Mouse (Mus musculus): ENCODE measurements around the gene Hmg20a.
"Not testable (repeated sequence)": the region's sequence is repeated elsewhere in the genome, so short reads cannot be mapped to it uniquely, and the experiment has no call there.

Hmg20a gene

GRCm38 (mm10) chr9:56417948-56418737 lies at the start of gene Hmg20a, which contains the start of gene Peak1:
Gene Hmg20a (plus strand): TSS chr9:56418609.
Gene Peak1 (minus strand): TSS chr9:56418067.
- peak; percentile 100 for DNase-seq (ENCODE audit: low read depth, low spot score)

- DNase-seq (ENCODE audit: low read depth, low spot score), result peak; percentile 8
Measured at GRCm38 (mm10) chr9:56368814-56369213, 49.6 kb upstream of the Hmg20a start.

- DNase-seq (ENCODE audit: low read depth, low spot score), result no peak
Measured at GRCm38 (mm10) chr9:56370710-56371109, 47.7 kb upstream of the Hmg20a start.

GRCm38 (mm10) chr9:56374401-56374800 lies 44.0 kb upstream of the Hmg20a start:
- DNase-seq (ENCODE audit: low read depth, low spot score), result no peak

- DNase-seq (ENCODE audit: low read depth, low spot score), result no peak
Measured at GRCm38 (mm10) chr9:56382786-56383185, 35.6 kb upstream of the Hmg20a start.

GRCm38 (mm10) chr9:56392857-56393256 lies 25.6 kb upstream of the Hmg20a start:
- no peak for DNase-seq (ENCODE audit: low read depth, low spot score)

GRCm38 (mm10) chr9:56396306-56396705 lies 22.1 kb upstream of the Hmg20a start:
- no peak for DNase-seq (ENCODE audit: low read depth, low spot score)

GRCm38 (mm10) chr9:56404619-56405018 lies 13.8 kb upstream of the Hmg20a start:
- DNase-seq (ENCODE audit: low read depth, low spot score), result no peak

- no peak for DNase-seq (ENCODE audit: low read depth, low spot score)
Measured at GRCm38 (mm10) chr9:56409928-56410327, 8.5 kb upstream of the Hmg20a start.

- DNase-seq (ENCODE audit: low read depth, low spot score), result no peak
Measured at GRCm38 (mm10) chr9:56412716-56413115, 5.7 kb upstream of the Hmg20a start.

- peak; percentile 34 for DNase-seq (ENCODE audit: low read depth, low spot score)
Measured at GRCm38 (mm10) chr9:56414322-56414721, 4.1 kb upstream of the Hmg20a start.

- no peak for DNase-seq (ENCODE audit: low read depth, low spot score)
Measured at GRCm38 (mm10) chr9:56415393-56415792, 3.0 kb upstream of the Hmg20a start.

GRCm38 (mm10) chr9:56415935-56416607 lies 2.3 kb upstream of the Hmg20a start:
- no peak for DNase-seq (ENCODE audit: low read depth, low spot score)

- peak; percentile 66 for DNase-seq (ENCODE audit: low read depth, low spot score)
Measured at GRCm38 (mm10) chr9:56417415-56417947, 928 bp upstream of the Hmg20a start.

GRCm38 (mm10) chr9:56418738-56419239 lies 380 bp downstream of the Hmg20a start:
- peak; percentile 83 for DNase-seq (ENCODE audit: low read depth, low spot score)

- no peak for DNase-seq (ENCODE audit: low read depth, low spot score)
Measured at GRCm38 (mm10) chr9:56420236-56420635, 1.8 kb downstream of the Hmg20a start.

- no peak for DNase-seq (ENCODE audit: low read depth, low spot score)
Measured at GRCm38 (mm10) chr9:56420892-56421601, 2.6 kb downstream of the Hmg20a start.

GRCm38 (mm10) chr9:56421991-56422390 lies 3.6 kb downstream of the Hmg20a start:
- no peak for DNase-seq (ENCODE audit: low read depth, low spot score)

- DNase-seq (ENCODE audit: low read depth, low spot score), result no peak
Measured at GRCm38 (mm10) chr9:56424861-56425260, 6.5 kb downstream of the Hmg20a start.

- DNase-seq (ENCODE audit: low read depth, low spot score), result no peak
Measured at GRCm38 (mm10) chr9:56435821-56436526, 17.6 kb downstream of the Hmg20a start.

GRCm38 (mm10) chr9:56437300-56437892 lies 19.0 kb downstream of the Hmg20a start:
- DNase-seq (ENCODE audit: low read depth, low spot score), result not testable (repeated sequence)
